Mouse (Mus musculus): ENCODE measurements at regions not wholly inside any gene's neighbourhood (a gene's known extent, or its start where the extent isn't known, plus 50 kb on each side); places are given as distances from the start of the nearest gene placed in this dataset.
A peak's percentile ranks its signal among the peaks of the same experiment; 100 is the strongest.

- DNase-seq (ENCODE audit: extremely low read depth, low read depth, low spot score): no peak
These were observed 114.1 kb upstream of the Ppm1h start for GRCm38 (mm10) chr10:122564473-122564872.

- DNase-seq (ENCODE audit: extremely low read depth, low read depth, low spot score): no peak
These were observed 112.0 kb upstream of the Ppm1h start for GRCm38 (mm10) chr10:122566601-122567000.

- DNase-seq (ENCODE audit: extremely low read depth, low read depth, low spot score): no peak
These were observed 108.9 kb upstream of the Ppm1h start for GRCm38 (mm10) chr10:122569546-122570202.

- DNase-seq (ENCODE audit: extremely low read depth, low read depth, low spot score): no peak
These were observed 107.5 kb upstream of the Ppm1h start for GRCm38 (mm10) chr10:122570909-122571551.

GRCm38 (mm10) chr10:122576171-122577063 lies 102.1 kb upstream of the Ppm1h start:
- no peak for DNase-seq (ENCODE audit: extremely low read depth, low read depth, low spot score)

GRCm38 (mm10) chr10:122578209-122579001 lies 100.2 kb upstream of the Ppm1h start:
- DNase-seq (ENCODE audit: extremely low read depth, low read depth, low spot score): no peak

- no peak for DNase-seq (ENCODE audit: extremely low read depth, low read depth, low spot score)
These were observed 97.5 kb upstream of the Ppm1h start for GRCm38 (mm10) chr10:122581096-122581495.

- no peak for DNase-seq (ENCODE audit: extremely low read depth, low read depth, low spot score)
These were observed 91.0 kb upstream of the Ppm1h start for GRCm38 (mm10) chr10:122587541-122587940.

GRCm38 (mm10) chr10:122599511-122599910 lies 79.1 kb upstream of the Ppm1h start:
- DNase-seq (ENCODE audit: extremely low read depth, low read depth, low spot score): no peak

GRCm38 (mm10) chr10:122602394-122602793 lies 76.2 kb upstream of the Ppm1h start:
- peak; percentile 47 for DNase-seq (ENCODE audit: extremely low read depth, low read depth, low spot score)

GRCm38 (mm10) chr10:122603960-122604359 lies 74.6 kb upstream of the Ppm1h start:
- no peak for DNase-seq (ENCODE audit: extremely low read depth, low read depth, low spot score)

- no peak for DNase-seq (ENCODE audit: extremely low read depth, low read depth, low spot score)
These were observed 65.3 kb upstream of the Ppm1h start for GRCm38 (mm10) chr10:122613281-122613680.

- DNase-seq (ENCODE audit: extremely low read depth, low read depth, low spot score): no peak
These were observed 64.7 kb upstream of the Ppm1h start for GRCm38 (mm10) chr10:122613891-122614290.

- DNase-seq (ENCODE audit: extremely low read depth, low read depth, low spot score): peak; percentile 10
These were observed 63.8 kb upstream of the Ppm1h start for GRCm38 (mm10) chr10:122614720-122615119.

- DNase-seq (ENCODE audit: extremely low read depth, low read depth, low spot score): no peak
These were observed 62.9 kb upstream of the Ppm1h start for GRCm38 (mm10) chr10:122615658-122616057.

- DNase-seq (ENCODE audit: extremely low read depth, low read depth, low spot score): no peak
These were observed 62.2 kb upstream of the Ppm1h start for GRCm38 (mm10) chr10:122616385-122616784.

- no peak for DNase-seq (ENCODE audit: extremely low read depth, low read depth, low spot score)
These were observed 59.7 kb upstream of the Ppm1h start for GRCm38 (mm10) chr10:122618854-122619253.

- no peak for DNase-seq (ENCODE audit: extremely low read depth, low read depth, low spot score)
These were observed 59.0 kb upstream of the Ppm1h start for GRCm38 (mm10) chr10:122619406-122620116.

Data from fat pad, adult 2 months (tissue).